Mouse (Mus musculus) midbrain, embryonic 12.5 days (tissue): ENCODE measurements around the gene Slc7a1. TPM values are rescaled to one million over a fixed set of nuclear protein-coding genes. Genes with fewer than 3 reads are reported as not detected.

Experiments
- ATAC-seq: fragments of 200-750 bp; cut with Nextera tagmentation; 2 replicates; pipeline ENCODE4 v1.8.0; 2017; ENCODE audit warnings: low read depth, moderate TSS enrichment, moderate library complexity; ENCODE audit not compliant: low FRiP score
- H3K27ac ChIP-seq: fragments of 300-500 bp; sonication (generic); replicated peaks from 2 replicates; pipeline ENCODE4 v1.5.1; 2016; ENCODE audit warnings: mild to moderate bottlenecking
- H3K27me3 ChIP-seq: fragments of 300-500 bp; sonication (generic); 2 replicates; pipeline ENCODE4 v1.6.1; 2016; ENCODE audit warnings: mild to moderate bottlenecking
- H3K36me3 ChIP-seq: fragments of 300-500 bp; sonication (generic); 2 replicates; pipeline ENCODE4 v1.6.1; 2016
- H3K4me1 ChIP-seq: fragments of 300-500 bp; sonication (generic); 2 replicates; pipeline ENCODE4 v1.6.1; 2016
- H3K4me2 ChIP-seq: fragments of 300-500 bp; sonication (generic); replicated peaks from 2 replicates; pipeline ENCODE4 v1.6.1; 2016; ENCODE audit warnings: mild to moderate bottlenecking, moderate library complexity
- H3K4me3 ChIP-seq: fragments of 300-500 bp; sonication (generic); 2 replicates; pipeline ENCODE4 v1.5.1; 2016; ENCODE audit warnings: mild to moderate bottlenecking
- H3K9ac ChIP-seq: fragments of 300-500 bp; sonication (generic); replicated peaks from 2 replicates; pipeline ENCODE4 v1.6.1; 2016; ENCODE audit warnings: mild to moderate bottlenecking, moderate library complexity
- H3K9me3 ChIP-seq: fragments of 300-500 bp; sonication (generic); 2 replicates; pipeline ENCODE4 v1.6.1; 2016; ENCODE audit warnings: mild to moderate bottlenecking
- WGBS: fragments of 180-500 bp; shearing (Covaris S2); methylation state at CpG from one replicate; pipeline ENCODE4 v1.1.7; 2016; 5-methylcytosine and 5-hydroxymethylcytosine counted together
- polyA plus RNA-seq: library from polyadenylated mRNA; unstranded; fragments of >200 nt; fragmentation: Nextera tagmentation; extraction: Ambion mirVana; gene quantifications from 2 replicates; pipeline ENCODE4 v1.2.1, GENCODE M21; 2016

Slc7a1 gene
- polyA plus RNA-seq, 1 experiment from 2014 or later = 16.6 TPM

DNA sequence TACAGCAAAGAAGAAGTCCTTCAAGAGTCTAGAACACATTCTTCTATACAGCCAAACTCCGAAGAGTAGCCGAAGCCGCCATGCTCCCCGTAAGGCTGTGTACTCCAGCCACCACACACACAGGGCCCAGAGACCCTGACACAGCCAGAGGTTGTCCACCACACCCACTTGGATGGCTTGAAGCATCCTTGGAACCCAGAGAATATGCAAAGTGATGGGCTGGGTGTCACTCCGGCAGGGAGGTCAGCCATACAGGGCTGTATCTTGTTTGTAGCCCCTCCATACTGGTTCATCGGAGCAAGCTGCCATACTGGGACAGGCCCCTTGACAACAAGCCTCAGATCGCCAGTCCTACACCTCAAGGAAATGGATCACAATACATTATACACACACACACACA lies 37.4 kb downstream of the Slc7a1 start:
- Histone ChIP-seq H3K27ac (no peak overlapping the region), H3K4me3 (no peak overlapping the region), H3K27me3 (no peaks in the 10 kb centered on the region), H3K4me1 (no peaks in the 10 kb centered on the region), H3K4me2 (no peak overlapping the region), H3K36me3 (no peaks in the 10 kb centered on the region), H3K9ac (no peak overlapping the region), H3K9me3 (no peaks in the 10 kb centered on the region)
- ATAC-seq = no peak
- WGBS = 96% methylated on average over 7 of the region's 7 CpGs

DNA sequence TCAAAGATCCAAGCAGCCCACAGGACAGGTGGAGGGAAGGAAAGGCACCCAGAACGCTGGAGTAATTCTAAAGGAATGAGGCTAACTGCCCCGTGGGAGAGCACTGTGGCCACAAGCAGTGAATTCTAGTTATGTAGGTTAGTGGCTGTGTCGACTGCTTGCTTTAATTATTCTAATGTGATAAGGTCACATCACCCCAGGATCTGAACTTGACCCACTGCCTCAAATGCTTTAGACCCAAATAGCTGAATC lies 38.0 kb downstream of the Slc7a1 start:
- no peak overlapping the region for H3K4me3 ChIP-seq
- ATAC-seq = no peak

DNA sequence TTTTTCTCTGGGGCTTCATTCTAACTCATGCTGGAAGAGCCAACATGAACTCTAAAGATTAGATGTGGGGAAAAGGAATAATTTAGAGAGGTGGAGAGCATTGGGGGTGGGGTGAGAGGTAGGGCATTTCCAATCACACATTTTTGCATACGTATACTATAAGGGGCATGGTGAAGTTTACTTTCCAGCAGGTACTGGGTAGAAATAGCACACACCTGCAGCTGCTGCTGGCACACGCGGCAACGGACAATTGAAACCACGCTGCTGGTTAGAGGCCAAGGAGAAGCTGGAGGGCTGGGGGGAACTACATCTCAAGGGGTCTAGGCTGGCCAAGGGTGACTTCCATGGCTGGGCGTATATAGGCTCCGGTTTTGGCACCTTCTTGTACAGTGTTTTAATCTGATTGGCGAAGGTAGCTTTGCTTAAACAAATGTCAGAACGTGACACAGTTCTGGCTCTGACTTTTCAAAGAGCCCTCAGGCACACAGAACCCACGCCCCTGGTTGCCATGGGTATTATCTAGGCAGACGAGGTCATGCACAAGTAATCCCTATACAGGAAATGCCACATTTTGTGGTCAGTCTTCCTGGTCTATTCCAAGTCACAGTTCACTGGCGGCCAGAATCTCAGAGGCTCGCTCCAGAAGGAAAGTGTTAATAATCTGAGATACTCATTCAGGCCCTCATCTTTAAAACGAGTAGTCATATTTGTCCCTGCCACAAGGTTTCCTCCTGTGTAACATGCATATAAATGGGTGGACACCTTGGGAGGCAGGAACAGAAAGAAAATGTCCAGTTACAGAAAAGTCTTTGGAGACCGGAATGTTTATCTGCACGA lies 38.6 kb downstream of the Slc7a1 start:
- no peak overlapping the region for H3K9ac ChIP-seq

More for the DNA sequence above, 38.0 kb downstream of the Slc7a1 start:
- H3K4me2 ChIP-seq = no peak overlapping the region
- H3K27me3 ChIP-seq = no peaks in the 10 kb centered on the region
- H3K9me3 ChIP-seq = no peaks in the 10 kb centered on the region
- 62% methylated on average over 3 of the region's 3 CpGs for WGBS
- H3K4me1 ChIP-seq = no peaks in the 10 kb centered on the region
- H3K9ac ChIP-seq = no peak overlapping the region
- no peaks in the 10 kb centered on the region for H3K36me3 ChIP-seq
- no peak overlapping the region for H3K27ac ChIP-seq

DNA sequence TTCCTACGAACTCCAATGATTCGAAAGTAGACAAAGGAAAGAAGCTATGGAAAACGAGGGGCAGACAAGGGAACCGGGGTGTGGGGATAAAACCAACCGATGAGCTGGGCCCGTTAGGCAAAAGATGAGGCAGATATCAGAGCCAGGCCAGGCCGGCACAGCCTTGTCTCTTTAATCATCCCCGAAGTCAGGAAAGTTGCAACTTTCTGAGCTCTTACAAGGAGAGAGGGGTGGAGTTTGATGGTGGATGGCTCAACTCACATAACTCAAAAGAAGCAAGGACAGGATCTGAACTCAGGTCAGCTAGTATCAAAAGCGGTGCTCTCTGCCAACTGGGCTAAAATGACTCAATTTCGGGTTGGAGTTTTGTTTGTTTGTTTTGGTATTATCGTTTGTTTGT lies 40.6 kb downstream of the Slc7a1 start:
- no peak for ATAC-seq

More for the DNA sequence above, 38.6 kb downstream of the Slc7a1 start:
- H3K27me3 ChIP-seq = no peaks in the 10 kb centered on the region
- H3K27ac ChIP-seq = no peak overlapping the region
- no peak for ATAC-seq
- H3K4me2 ChIP-seq = no peak overlapping the region
- H3K36me3 ChIP-seq = no peaks in the 10 kb centered on the region
- H3K4me1 ChIP-seq = no peaks in the 10 kb centered on the region
- no peaks in the 10 kb centered on the region for H3K9me3 ChIP-seq
- H3K4me3 ChIP-seq = no peak overlapping the region
- 73% methylated on average over 16 of the region's 16 CpGs for WGBS

GRCm38 (mm10) chr5:148357168-148357567 lies 42.5 kb downstream of the Slc7a1 start:
- no peak overlapping the region for H3K4me2 ChIP-seq
- H3K9ac ChIP-seq = no peak overlapping the region
- no peaks in the 10 kb centered on the region for H3K4me1 ChIP-seq
- WGBS = 97% methylated on average over 6 of the region's 6 CpGs
- ATAC-seq = no peak
- H3K27me3 ChIP-seq = no peaks in the 10 kb centered on the region
- H3K4me3 ChIP-seq = no peak overlapping the region
- no peak overlapping the region for H3K27ac ChIP-seq
- H3K36me3 ChIP-seq = no peaks in the 10 kb centered on the region
- no peaks in the 10 kb centered on the region for H3K9me3 ChIP-seq

More for the DNA sequence above, 40.6 kb downstream of the Slc7a1 start:
- no peak overlapping the region for H3K4me2 ChIP-seq
- 94% methylated on average over 11 of the region's 11 CpGs for WGBS
- H3K36me3 ChIP-seq = no peaks in the 10 kb centered on the region
- no peak overlapping the region for H3K4me3 ChIP-seq
- H3K9ac ChIP-seq = no peak overlapping the region
- no peak overlapping the region for H3K27ac ChIP-seq
- no peaks in the 10 kb centered on the region for H3K9me3 ChIP-seq
- no peaks in the 10 kb centered on the region for H3K27me3 ChIP-seq
- H3K4me1 ChIP-seq = no peaks in the 10 kb centered on the region

GRCm38 (mm10) chr5:148355822-148356221 lies 43.9 kb downstream of the Slc7a1 start:
- Histone ChIP-seq H3K27ac (no peak overlapping the region), H3K36me3 (no peaks in the 10 kb centered on the region), H3K9ac (no peak overlapping the region), H3K4me2 (no peak overlapping the region), H3K9me3 (no peaks in the 10 kb centered on the region), H3K4me1 (no peaks in the 10 kb centered on the region), H3K27me3 (no peaks in the 10 kb centered on the region), H3K4me3 (no peak overlapping the region)
- 84% methylated on average over 3 of the region's 3 CpGs for WGBS
- no peak for ATAC-seq

DNA sequence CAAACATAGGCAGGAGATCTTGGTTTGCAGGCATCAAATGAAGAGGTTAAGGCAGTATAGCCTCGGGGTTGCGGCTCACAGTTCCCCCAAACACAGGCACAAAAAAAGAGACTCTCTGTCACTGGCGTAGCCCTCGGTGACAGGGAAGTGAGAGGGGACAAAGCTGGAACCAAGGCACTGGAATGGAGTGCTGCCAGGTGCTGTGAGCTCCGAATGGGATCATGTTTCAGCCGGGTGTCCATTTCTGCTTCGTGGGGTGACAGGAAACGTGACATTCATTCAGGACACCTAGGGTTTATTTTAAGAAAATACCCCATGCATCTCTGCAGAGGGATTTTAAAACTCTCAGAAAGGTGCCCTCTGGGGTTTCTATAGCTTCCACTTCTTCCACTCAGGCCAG lies 45.2 kb downstream of the Slc7a1 start:
- H3K4me1 ChIP-seq = no peaks in the 10 kb centered on the region
- WGBS = 81% methylated on average over 8 of the region's 8 CpGs
- H3K9me3 ChIP-seq = no peaks in the 10 kb centered on the region
- no peak overlapping the region for H3K9ac ChIP-seq
- no peaks in the 10 kb centered on the region for H3K36me3 ChIP-seq
- no peak overlapping the region for H3K4me2 ChIP-seq
- no peak overlapping the region for H3K27ac ChIP-seq
- no peak for ATAC-seq
- H3K27me3 ChIP-seq = no peaks in the 10 kb centered on the region
- H3K4me3 ChIP-seq = no peak overlapping the region

DNA sequence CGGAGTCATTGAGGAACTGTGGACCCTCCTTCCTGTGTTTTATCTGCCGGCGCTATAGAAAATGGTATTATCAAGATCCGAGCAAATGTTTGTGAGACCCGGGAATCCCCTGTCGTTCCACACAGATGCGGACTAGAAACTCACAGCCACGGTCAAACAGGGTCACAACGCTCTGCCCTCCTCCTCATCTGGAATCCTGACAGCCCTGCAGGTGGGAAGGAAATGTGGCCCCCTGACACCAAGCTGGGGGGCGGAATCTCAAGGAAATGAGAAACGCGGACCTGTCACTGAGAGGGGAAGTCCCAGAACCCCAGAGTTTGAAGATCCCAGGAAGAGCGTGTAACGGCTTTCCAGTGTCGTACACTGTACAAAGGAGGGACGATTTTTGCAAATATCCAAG lies 46.3 kb downstream of the Slc7a1 start:
- Histone ChIP-seq H3K27ac (no peak overlapping the region), H3K4me2 (no peak overlapping the region), H3K4me3 (no peak overlapping the region), H3K9ac (no peak overlapping the region), H3K36me3 (no peaks in the 10 kb centered on the region), H3K9me3 (no peaks in the 10 kb centered on the region), H3K4me1 (no peaks in the 10 kb centered on the region), H3K27me3 (no peaks in the 10 kb centered on the region)
- 86% methylated on average over 16 of the region's 16 CpGs for WGBS
- ATAC-seq = no peak

DNA sequence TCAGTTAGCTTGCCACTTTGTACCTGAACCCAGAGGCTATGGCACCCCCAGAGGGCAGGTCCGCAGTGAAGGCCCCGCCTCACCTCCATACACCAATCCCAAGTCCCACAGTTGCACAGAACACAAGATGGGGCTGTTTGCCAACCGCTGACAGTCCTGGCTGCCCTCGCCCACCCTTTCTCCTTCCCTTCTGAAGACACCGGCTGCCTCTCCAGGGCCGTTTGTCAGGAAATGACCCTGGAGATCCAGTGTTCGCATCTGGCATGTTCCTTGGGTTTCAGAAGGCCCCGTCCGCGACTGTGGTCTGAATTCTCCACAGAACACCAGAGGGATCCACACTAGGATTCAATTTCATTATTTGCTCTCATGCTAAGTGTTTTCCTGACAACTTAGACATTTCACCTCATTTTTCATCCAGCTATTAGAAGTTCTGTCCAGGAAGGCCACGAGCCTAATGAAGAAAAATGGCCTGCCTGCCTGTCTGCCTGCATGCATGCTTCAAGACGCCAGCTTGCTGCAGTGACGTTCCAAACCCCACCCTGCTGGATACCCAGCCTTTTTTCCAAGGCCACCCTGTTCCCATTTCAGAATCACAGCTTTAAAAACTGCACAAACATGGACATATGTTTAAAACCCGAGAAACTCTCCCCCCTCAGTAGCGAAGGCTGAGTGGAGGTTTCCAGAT lies 50.2 kb downstream of the Slc7a1 start:
- Histone ChIP-seq H3K27me3 (no peaks in the 10 kb centered on the region), H3K36me3 (0 out of 2 replicates have a peak, but pooled peaks cover 5% of the 10 kb centered on the region), H3K9ac (no peak overlapping the region), H3K27ac (no peak overlapping the region), H3K9me3 (no peaks in the 10 kb centered on the region), H3K4me3 (no peak overlapping the region), H3K4me2 (no peak overlapping the region), H3K4me1 (no peaks in the 10 kb centered on the region)
- no peak for ATAC-seq
- WGBS = 85% methylated on average over 15 of the region's 15 CpGs

- Histone ChIP-seq H3K4me3 (no peak overlapping the region), H3K9me3 (no peaks in the 10 kb centered on the region), H3K9ac (no peak overlapping the region), H3K36me3 (0 out of 2 replicates have a peak, but pooled peaks cover 5% of the 10 kb centered on the region), H3K4me1 (no peaks in the 10 kb centered on the region), H3K27me3 (no peaks in the 10 kb centered on the region), H3K27ac (no peak overlapping the region), H3K4me2 (no peak overlapping the region)
- ATAC-seq = no peak
- 77% methylated on average over 8 of the region's 8 CpGs for WGBS
Measured at GRCm38 (mm10) chr5:148348153-148348552, 51.6 kb downstream of the Slc7a1 start.

- Histone ChIP-seq H3K9ac (no peak overlapping the region), H3K36me3 (0 out of 2 replicates have a peak, but pooled peaks cover 5% of the 10 kb centered on the region), H3K4me2 (no peak overlapping the region), H3K4me1 (0 out of 2 replicates have a peak, but pooled peaks cover 7% of the 10 kb centered on the region), H3K9me3 (no peaks in the 10 kb centered on the region), H3K4me3 (no peak overlapping the region), H3K27me3 (no peaks in the 10 kb centered on the region), H3K27ac (no peak overlapping the region)
- no peak for ATAC-seq
- 85% methylated on average over 8 of the region's 8 CpGs for WGBS
Measured at GRCm38 (mm10) chr5:148346543-148346942, 53.2 kb downstream of the Slc7a1 start.

DNA sequence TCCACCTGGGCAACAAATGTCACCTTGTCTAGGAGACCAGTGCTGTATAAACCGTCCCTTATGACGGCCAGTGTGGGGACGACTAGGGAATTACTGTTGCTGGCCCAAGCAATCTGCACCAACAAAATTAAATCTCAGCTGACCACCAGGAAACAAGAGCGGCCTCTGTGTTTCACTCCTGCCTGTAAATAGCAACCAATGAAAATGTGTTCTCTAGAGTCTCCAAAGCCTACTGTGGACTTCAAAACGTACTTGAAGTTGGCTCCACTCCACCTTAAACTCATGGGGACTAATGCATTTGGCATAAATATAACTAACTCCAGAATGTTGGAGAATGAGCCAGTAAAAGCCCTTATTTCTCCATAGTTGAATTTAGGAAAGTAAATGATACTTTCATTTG lies 55.3 kb downstream of the Slc7a1 start:
- ATAC-seq = no peak
- no peak overlapping the region for H3K4me2 ChIP-seq
- no peaks in the 10 kb centered on the region for H3K27me3 ChIP-seq
- no peak overlapping the region for H3K9ac ChIP-seq
- H3K4me1 ChIP-seq = 0 out of 2 replicates have a peak, but pooled peaks cover 7% of the 10 kb centered on the region
- no peaks in the 10 kb centered on the region for H3K9me3 ChIP-seq
- H3K27ac ChIP-seq = no peak overlapping the region
- H3K36me3 ChIP-seq = 0 out of 2 replicates have a peak, but pooled peaks cover 5% of the 10 kb centered on the region
- 89% methylated on average over 5 of the region's 5 CpGs for WGBS
- H3K4me3 ChIP-seq = no peak overlapping the region
